Mouse (Mus musculus): ENCODE measurements at regions not wholly inside any gene's neighbourhood (a gene's known extent, or its start where the extent isn't known, plus 50 kb on each side); places are given as distances from the start of the nearest gene placed in this dataset.

DNA sequence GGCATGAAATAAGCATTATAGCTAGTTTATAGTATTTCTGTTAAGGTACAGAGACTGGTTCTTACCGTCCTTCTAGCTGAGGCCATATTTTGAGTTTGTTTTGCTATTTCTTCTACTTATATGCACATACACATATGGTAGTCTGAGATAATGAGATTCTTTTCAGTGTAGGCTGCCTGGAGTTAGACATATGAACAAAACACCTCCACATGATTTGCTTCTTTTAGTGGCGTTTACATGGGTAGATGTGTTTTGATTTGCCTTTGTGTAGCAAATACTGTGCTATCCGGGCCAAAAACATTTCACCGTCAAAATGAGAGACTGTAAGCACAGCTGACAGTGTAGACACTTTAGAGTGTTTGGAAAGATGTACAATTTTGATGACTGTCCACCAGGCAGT, 1077.4 kb downstream of the Car8 start:
- TF ChIP-seq POLR2A (IDR thresholded peaks at IDR 0.05; ENCODE audit: borderline replicate concordance, extremely low read depth, insufficient read depth, insufficient read length, poor library complexity, severe bottlenecking) (no peak), CTCF (IDR thresholded peaks at IDR 0.05; ENCODE audit: borderline replicate concordance, extremely low read depth, insufficient read depth, insufficient read length) (no peak)
- peak; percentile 50 for DNase-seq (ENCODE audit: low read depth)

GRCm38 (mm10) chr4:7157883-7158282, 1081.0 kb downstream of the Car8 start:
- TF ChIP-seq CTCF (IDR thresholded peaks at IDR 0.05; ENCODE audit: borderline replicate concordance, extremely low read depth, insufficient read depth, insufficient read length) = no peak
- TF ChIP-seq POLR2A (IDR thresholded peaks at IDR 0.05; ENCODE audit: borderline replicate concordance, extremely low read depth, insufficient read depth, insufficient read length, poor library complexity, severe bottlenecking) = no peak
- DNase-seq (ENCODE audit: low read depth) = no peak

GRCm38 (mm10) chr4:7154256-7154655, 1084.6 kb downstream of the Car8 start:
- no peak for DNase-seq (ENCODE audit: low read depth)
- TF ChIP-seq CTCF (IDR thresholded peaks at IDR 0.05; ENCODE audit: borderline replicate concordance, extremely low read depth, insufficient read depth, insufficient read length) (no peak), POLR2A (IDR thresholded peaks at IDR 0.05; ENCODE audit: borderline replicate concordance, extremely low read depth, insufficient read depth, insufficient read length, poor library complexity, severe bottlenecking) (no peak)

DNA sequence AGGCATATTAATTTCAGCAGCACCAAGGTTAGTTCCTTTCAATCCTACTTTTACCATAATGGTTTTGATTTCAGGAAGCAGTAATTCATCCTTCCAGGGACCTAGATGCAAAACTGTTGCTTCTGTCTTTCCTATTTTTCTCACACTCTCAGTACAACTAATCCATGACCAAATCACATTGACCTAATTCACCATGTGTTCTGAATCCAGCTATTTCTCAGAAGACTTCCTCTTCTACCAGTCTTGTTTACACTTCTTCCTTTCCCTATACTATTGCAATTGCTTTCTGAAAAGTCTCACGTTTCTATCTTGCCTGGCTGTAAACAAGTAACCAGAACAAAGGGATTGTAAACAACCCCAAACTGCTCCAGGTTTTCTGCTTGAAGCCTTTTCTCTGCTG, 1085.0 kb downstream of the Car8 start:
- TF ChIP-seq CTCF (IDR thresholded peaks at IDR 0.05; ENCODE audit: borderline replicate concordance, extremely low read depth, insufficient read depth, insufficient read length) = no peak
- TF ChIP-seq POLR2A (IDR thresholded peaks at IDR 0.05; ENCODE audit: borderline replicate concordance, extremely low read depth, insufficient read depth, insufficient read length, poor library complexity, severe bottlenecking) = no peak
- DNase-seq (ENCODE audit: low read depth) = no peak

DNA sequence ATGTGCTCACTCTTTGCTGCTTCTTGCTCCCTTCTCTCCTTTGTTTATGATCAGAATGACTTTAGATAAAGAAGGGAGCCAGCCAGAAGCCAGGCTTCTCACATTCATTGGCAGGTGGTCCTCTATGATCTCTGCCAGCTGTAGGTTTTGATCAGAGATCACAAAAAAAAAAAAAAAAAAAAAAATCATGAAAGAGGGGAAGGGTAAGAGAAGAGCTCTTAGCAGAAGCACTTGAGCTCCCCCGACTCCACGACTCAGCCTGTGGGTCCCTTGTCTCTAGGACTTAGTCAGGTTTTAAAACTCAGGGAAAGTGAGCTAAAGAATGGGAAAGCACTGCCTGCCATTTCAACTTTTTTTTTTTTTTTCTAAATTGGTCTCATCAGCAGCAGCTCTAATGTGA, 1093.1 kb downstream of the Car8 start:
- peak; percentile 43 for DNase-seq (ENCODE audit: low read depth)
- no peak for TF ChIP-seq POLR2A (IDR thresholded peaks at IDR 0.05; ENCODE audit: borderline replicate concordance, extremely low read depth, insufficient read depth, insufficient read length, poor library complexity, severe bottlenecking)
- no peak for TF ChIP-seq CTCF (IDR thresholded peaks at IDR 0.05; ENCODE audit: borderline replicate concordance, extremely low read depth, insufficient read depth, insufficient read length)

DNA sequence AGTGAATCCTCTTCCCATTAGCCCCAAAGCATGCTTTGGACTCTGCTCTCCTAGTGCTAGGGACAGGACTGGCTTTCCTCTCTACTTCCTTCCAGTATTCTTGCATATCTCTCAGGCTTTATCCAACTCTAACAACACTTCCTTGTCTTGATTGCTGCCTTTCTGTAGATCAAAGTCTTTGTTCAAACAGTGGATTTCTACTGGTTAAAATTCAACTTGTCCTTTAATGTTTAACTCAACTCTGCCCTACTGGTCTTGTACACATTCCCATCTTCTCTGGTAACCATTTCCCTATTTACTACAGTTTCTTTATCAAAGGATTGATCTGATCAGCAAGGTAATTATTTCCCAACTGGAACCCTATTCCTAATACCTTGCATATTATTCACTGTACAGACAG, 1094.6 kb downstream of the Car8 start:
- TF ChIP-seq POLR2A (IDR thresholded peaks at IDR 0.05; ENCODE audit: borderline replicate concordance, extremely low read depth, insufficient read depth, insufficient read length, poor library complexity, severe bottlenecking) = no peak
- no peak for TF ChIP-seq CTCF (IDR thresholded peaks at IDR 0.05; ENCODE audit: borderline replicate concordance, extremely low read depth, insufficient read depth, insufficient read length)
- DNase-seq (ENCODE audit: low read depth) = no peak

GRCm38 (mm10) chr4:7143676-7144075, 1095.2 kb downstream of the Car8 start:
- DNase-seq (ENCODE audit: low read depth) = no peak
- TF ChIP-seq POLR2A (IDR thresholded peaks at IDR 0.05; ENCODE audit: borderline replicate concordance, extremely low read depth, insufficient read depth, insufficient read length, poor library complexity, severe bottlenecking) (no peak), CTCF (IDR thresholded peaks at IDR 0.05; ENCODE audit: borderline replicate concordance, extremely low read depth, insufficient read depth, insufficient read length) (no peak)

DNA sequence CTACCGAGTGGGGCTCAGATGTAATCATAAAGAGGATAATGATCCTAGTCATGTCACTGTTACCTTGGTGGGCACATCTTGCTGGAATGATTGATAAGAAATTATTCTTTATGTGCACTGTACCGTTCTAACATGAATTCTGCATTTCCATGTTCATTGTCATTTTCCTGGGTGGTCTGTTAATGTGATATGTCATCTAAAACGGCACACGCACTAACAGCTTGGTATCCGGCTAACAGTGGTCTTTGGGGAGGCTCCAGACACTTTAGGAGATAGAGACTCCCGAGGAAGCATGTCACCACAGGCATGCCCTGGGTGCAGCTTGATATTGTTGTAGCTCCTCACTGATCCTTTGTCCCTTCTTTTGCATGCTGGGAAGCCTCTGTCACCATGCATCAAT, 1096.1 kb downstream of the Car8 start:
- no peak for TF ChIP-seq CTCF (IDR thresholded peaks at IDR 0.05; ENCODE audit: borderline replicate concordance, extremely low read depth, insufficient read depth, insufficient read length)
- no peak for TF ChIP-seq POLR2A (IDR thresholded peaks at IDR 0.05; ENCODE audit: borderline replicate concordance, extremely low read depth, insufficient read depth, insufficient read length, poor library complexity, severe bottlenecking)

DNA sequence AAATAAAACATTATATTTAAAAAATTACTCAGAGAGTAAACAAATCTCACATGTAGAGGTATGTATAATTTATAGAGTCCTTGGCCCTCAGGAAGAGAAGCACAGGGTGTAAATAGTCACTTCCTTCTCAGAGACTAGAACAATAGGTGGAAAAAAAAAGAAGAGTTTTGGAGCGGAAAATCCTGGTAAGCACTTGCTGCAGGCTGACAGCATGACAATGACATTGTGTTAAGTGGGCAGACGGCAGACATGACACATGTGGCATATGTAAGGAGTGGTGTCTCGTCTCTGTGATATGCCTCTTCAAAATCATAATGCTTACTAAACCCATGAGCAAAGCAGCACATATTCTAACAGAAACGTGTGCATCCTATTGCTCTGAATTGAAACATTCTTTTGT, 1126.7 kb downstream of the Car8 start:
- DNase-seq (ENCODE audit: low read depth) = peak; percentile 45
- no peak for TF ChIP-seq POLR2A (IDR thresholded peaks at IDR 0.05; ENCODE audit: borderline replicate concordance, extremely low read depth, insufficient read depth, insufficient read length, poor library complexity, severe bottlenecking)
- no peak for TF ChIP-seq CTCF (IDR thresholded peaks at IDR 0.05; ENCODE audit: borderline replicate concordance, extremely low read depth, insufficient read depth, insufficient read length)

More for the DNA sequence above, 1096.1 kb downstream of the Car8 start:
- no peak for DNase-seq (ENCODE audit: low read depth)

DNA sequence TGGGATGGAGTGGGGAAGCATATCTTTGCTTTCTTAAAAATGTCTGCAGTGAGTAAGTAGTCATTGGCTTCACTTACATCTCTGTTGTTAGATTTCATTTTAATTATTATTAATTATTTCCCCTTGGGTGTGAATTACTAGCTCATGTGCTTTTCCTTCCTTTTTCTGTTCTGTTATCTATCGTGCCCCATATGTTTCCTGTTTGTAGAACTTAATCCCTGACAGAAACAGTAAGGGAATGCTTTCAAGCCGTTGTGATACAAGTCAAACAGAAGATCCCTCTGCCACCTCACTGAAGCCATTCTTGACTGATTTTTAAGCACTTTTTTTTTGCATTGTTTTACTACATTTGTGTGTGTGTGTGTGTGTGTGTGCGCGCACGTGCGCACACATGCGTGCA, 1145.9 kb downstream of the Car8 start:
- DNase-seq (ENCODE audit: low read depth) = no peak
- TF ChIP-seq POLR2A (IDR thresholded peaks at IDR 0.05; ENCODE audit: borderline replicate concordance, extremely low read depth, insufficient read depth, insufficient read length, poor library complexity, severe bottlenecking) = no peak
- no peak for TF ChIP-seq CTCF (IDR thresholded peaks at IDR 0.05; ENCODE audit: borderline replicate concordance, extremely low read depth, insufficient read depth, insufficient read length)

DNA sequence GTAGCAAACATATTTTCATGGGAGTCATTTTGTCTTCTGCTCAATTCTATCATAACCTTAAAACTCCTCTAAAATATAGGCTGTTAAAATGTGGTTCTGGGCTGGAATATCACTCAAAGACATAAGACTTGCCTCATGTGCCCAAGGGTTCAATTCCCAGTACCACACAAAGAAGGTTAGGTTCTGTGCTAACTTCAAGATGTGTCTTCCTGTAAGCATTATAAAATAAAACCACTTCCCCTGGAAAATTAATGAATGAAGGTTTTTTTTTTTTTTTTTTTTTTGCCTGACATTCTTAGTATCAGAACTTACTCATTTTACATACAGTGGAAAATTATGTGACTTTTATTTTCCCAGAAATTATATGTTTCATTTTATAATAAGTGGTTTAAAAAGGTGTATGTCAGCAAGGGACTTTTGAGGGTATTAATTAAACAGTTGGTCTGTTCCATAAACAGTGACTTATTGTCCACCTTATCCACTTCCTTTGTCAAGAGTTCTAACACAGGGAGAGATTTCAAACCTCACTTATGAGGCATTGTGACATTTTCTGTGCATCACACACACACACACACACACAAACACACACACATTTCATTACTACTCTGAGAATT, 1147.5 kb downstream of the Car8 start:
- DNase-seq (ENCODE audit: low read depth) = no peak
- TF ChIP-seq CTCF (IDR thresholded peaks at IDR 0.05; ENCODE audit: borderline replicate concordance, extremely low read depth, insufficient read depth, insufficient read length) (no peak), POLR2A (IDR thresholded peaks at IDR 0.05; ENCODE audit: borderline replicate concordance, extremely low read depth, insufficient read depth, insufficient read length, poor library complexity, severe bottlenecking) (no peak)

Data from brain, embryonic 14.5 days (tissue).